9 mouse cellular contexts compared by ENCODE assay signal in genomic region chr8:120363552-120364071, GRCm38 (mm10).
DNase-seq lines count a peak whose midpoint lies in the region; ATAC-seq and TF ChIP-seq lines count a peak whose summit lies in the region.
"Had no signal": no experiment of that assay in that cellular context is flagged by ENCODE, and none has a peak within 500 bp of the region (broad histone marks: within the 10 kb centered on the region; RNA-seq: fewer than 3 reads in every experiment).

No protein-coding gene starts in this region.

- TF ChIP-seq CTCF in G1E (IDR thresholded peaks at IDR 0.05; ENCODE audit: low read depth, low read length), result peak; percentile 30; the same call in 1 of the 2 replicates

- no peaks in the 10 kb centered on the region for H3K36me3 ChIP-seq in G1E (replicated peaks)
- H3K36me3 ChIP-seq: limb, embryonic 12.5 days had no signal

- peaks cover 20% of the 10 kb centered on the region for H3K4me1 ChIP-seq in G1E (ENCODE audit: insufficient read depth, low read depth, low read length)

- no peak overlapping the region for H3K4me3 ChIP-seq in G1E (ENCODE audit: low read depth, low read length)
- H3K4me3 ChIP-seq: limb, embryonic 12.5 days had no signal

- no peak for ATAC-seq in G1E (ENCODE audit: extremely low read depth, insufficient number of reproducible peaks, low FRiP score, poor library complexity, severe bottlenecking)

- H3K27me3 ChIP-seq in G1E (ENCODE audit: insufficient read depth, low read length), result peaks cover 94% of the 10 kb centered on the region
- H3K27me3 ChIP-seq: limb, embryonic 12.5 days had no signal

- no peaks in the 10 kb centered on the region; the same call in 1 of the 2 replicates for H3K9me3 ChIP-seq in G1E (replicated peaks)
- H3K9me3 ChIP-seq: limb, embryonic 12.5 days had no signal

- peak; percentile 79 to 89 for DNase-seq in adrenal gland, adult (ENCODE audit: inconsistent age in 2 of 2, low spot score in 1 of 2)
- no peak for DNase-seq in adrenal gland, postnatal 4 days (ENCODE audit: low spot score in 2 of 2)
- DNase-seq in G1E (ENCODE audit: low spot score), result no peak
- peak; percentile 99 for DNase-seq in heart, adult 11 months
- peak; percentile 90 for DNase-seq in kidney, adult 9 months
- peak; percentile 65 for DNase-seq in lung, postnatal 14 days
- no peak for DNase-seq in layer of hippocampus, postnatal 10 days (ENCODE audit: low spot score in 2 of 2)
- no peak for DNase-seq in right cerebral cortex, postnatal 25 days

Comparison
In these comparisons a context has a peak if more than half of its experiments do, and no peak if none do; other contexts are left out.
1. DNase-seq: peak in adrenal gland, adult (2 of 2), heart, adult 11 months (single experiment), kidney, adult 9 months (single experiment) and lung, postnatal 14 days (single experiment); none in adrenal gland, postnatal 4 days (0 of 2), G1E (single experiment), layer of hippocampus, postnatal 10 days (0 of 2) and right cerebral cortex, postnatal 25 days (single experiment).